Mouse (Mus musculus): Measurements from ENCODE around the gene Rps15. TPM values are rescaled to one million over a fixed set of nuclear protein-coding genes. Genes with fewer than 3 reads are reported as not detected.

The Rps15 gene
- polyA plus RNA-seq, 1 experiment from 2014 or later: 671 TPM

- no peak overlapping the region for H3K27ac ChIP-seq (replicated peaks)
- no peak overlapping the region for H3K9ac ChIP-seq (replicated peaks)
- no peaks in the 10 kb centered on the region for H3K27me3 ChIP-seq
- peaks cover 14% of the 10 kb centered on the region for H3K4me1 ChIP-seq
- peaks cover 60% of the 10 kb centered on the region for H3K36me3 ChIP-seq
- no peak overlapping the region for H3K4me2 ChIP-seq (replicated peaks)
- H3K9me3 ChIP-seq: no peaks in the 10 kb centered on the region
- 93% methylated on average over 6 of the region's 6 CpGs for WGBS
- H3K4me3 ChIP-seq: no peak overlapping the region
- no peak for ATAC-seq (ENCODE audit: low FRiP score, low read depth)
These were observed 38.7 kb upstream of the Rps15 start for GRCm38 (mm10) chr10:80253551-80253950.

DNA sequence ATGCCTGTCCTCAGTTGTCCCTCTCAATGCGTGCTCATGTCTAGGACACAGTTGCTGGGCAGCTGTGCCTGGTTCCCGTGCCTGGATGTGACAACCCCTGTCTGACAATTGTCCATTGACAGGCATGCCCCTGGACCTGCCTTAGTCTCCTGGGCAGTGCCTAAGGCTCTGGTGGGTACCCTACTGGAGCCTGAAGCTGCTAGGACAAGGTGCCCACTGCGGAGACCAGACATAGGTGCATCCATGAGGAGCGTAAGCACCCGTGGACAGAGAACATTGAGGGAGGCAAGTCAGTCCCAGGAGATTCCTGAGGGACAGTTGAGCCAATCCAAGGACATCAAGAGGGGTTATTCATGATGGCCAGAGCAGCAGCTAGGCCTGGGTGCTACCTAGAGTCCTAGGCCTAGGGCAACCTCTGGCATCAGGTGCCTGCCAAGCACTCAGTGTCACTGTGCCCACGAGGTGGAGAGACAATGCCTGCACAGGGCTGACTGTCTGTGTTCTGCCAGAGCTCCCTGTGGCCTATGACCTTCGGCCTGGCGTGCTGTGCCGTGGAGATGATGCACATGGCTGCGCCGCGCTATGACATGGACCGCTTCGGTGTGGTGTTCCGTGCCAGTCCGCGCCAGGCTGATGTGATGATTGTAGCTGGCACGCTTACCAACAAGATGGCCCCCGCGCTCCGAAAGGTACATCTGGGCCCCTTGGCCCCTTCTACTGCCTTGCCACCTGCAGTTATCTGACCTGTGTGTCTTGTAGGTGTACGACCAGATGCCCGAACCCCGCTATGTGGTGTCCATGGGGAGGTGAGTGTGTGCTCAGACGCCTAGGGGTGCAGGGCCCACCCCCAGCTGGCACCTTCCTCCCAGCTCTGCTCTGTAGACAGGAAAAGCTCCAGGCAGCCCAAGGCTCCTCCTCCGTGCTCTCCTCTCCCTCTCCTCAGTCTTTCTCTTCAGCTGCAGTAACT, 37.6 kb upstream of the Rps15 start:
- Histone ChIP-seq H3K27me3 (no peaks in the 10 kb centered on the region; the same call in 1 of the 2 replicates), H3K9me3 (no peaks in the 10 kb centered on the region), H3K4me1 (peaks cover 21% of the 10 kb centered on the region), H3K4me3 (no peak overlapping the region), H3K27ac (replicated peaks) (no peak overlapping the region), H3K9ac (replicated peaks) (no peak overlapping the region), H3K36me3 (peaks cover 68% of the 10 kb centered on the region), H3K4me2 (replicated peaks) (no peak overlapping the region)
- 93% methylated on average over 26 of the region's 26 CpGs for WGBS
- no peak for ATAC-seq (ENCODE audit: low FRiP score, low read depth)

GRCm38 (mm10) chr10:80255881-80256535, 36.2 kb upstream of the Rps15 start:
- H3K9me3 ChIP-seq: no peaks in the 10 kb centered on the region
- no peak overlapping the region for H3K4me2 ChIP-seq (replicated peaks)
- 0 out of 2 replicates have a peak overlapping the region, but pooled peaks have one; percentile 1 for H3K4me3 ChIP-seq
- H3K27me3 ChIP-seq: no peaks in the 10 kb centered on the region; the same call in 1 of the 2 replicates
- peaks cover 68% of the 10 kb centered on the region for H3K36me3 ChIP-seq
- 77% methylated on average over 5 of the region's 5 CpGs for WGBS
- no peak overlapping the region for H3K27ac ChIP-seq (replicated peaks)
- H3K9ac ChIP-seq (replicated peaks): 0 out of 2 replicates have a peak overlapping the region, but pooled peaks have one; percentile 31
- H3K4me1 ChIP-seq: peaks cover 26% of the 10 kb centered on the region
- ATAC-seq (ENCODE audit: low FRiP score, low read depth): no peak

DNA sequence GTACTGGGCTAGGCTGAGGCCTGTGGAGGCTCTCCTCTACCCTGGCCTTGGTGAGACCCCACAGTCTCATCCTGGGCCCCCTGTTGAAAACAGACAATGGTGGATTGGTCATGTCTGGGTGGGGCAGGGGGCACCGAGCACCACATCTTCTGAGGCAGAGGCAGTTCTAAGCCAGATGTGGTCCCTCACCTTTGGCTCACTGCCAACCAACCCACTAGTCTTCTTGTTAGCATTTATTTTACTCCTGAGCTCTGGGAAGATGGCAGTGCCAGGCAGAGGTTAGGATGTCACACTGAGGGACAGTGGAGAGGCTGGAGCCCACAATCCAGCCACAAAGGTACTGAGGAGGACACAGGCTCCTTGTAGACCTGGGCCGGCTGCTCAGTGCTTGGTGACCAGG, 34.3 kb upstream of the Rps15 start:
- no peak for ATAC-seq (ENCODE audit: low FRiP score, low read depth)
- Histone ChIP-seq H3K4me1 (peaks cover 39% of the 10 kb centered on the region), H3K27ac (replicated peaks) (no peak overlapping the region), H3K9ac (replicated peaks) (no peak overlapping the region), H3K9me3 (no peaks in the 10 kb centered on the region), H3K36me3 (peaks cover 61% of the 10 kb centered on the region), H3K27me3 (no peaks in the 10 kb centered on the region; the same call in 1 of the 2 replicates), H3K4me3 (no peak overlapping the region), H3K4me2 (replicated peaks) (no peak overlapping the region)
- 93% methylated on average over 2 of the region's 2 CpGs for WGBS

GRCm38 (mm10) chr10:80258752-80259462, 33.3 kb upstream of the Rps15 start:
- Histone ChIP-seq H3K27ac (replicated peaks) (no peak overlapping the region), H3K4me3 (peak overlapping the region; percentile 44; the same call in 1 of the 2 replicates), H3K36me3 (peaks cover 52% of the 10 kb centered on the region), H3K27me3 (no peaks in the 10 kb centered on the region; the same call in 1 of the 2 replicates), H3K4me2 (replicated peaks) (peak overlapping the region; percentile 84; the same call in 1 of the 2 replicates), H3K9ac (replicated peaks) (peak overlapping the region; percentile 8; the same call in 1 of the 2 replicates), H3K9me3 (no peaks in the 10 kb centered on the region), H3K4me1 (peaks cover 39% of the 10 kb centered on the region)
- ATAC-seq (ENCODE audit: low FRiP score, low read depth): no peak
- 92% methylated on average over 14 of the region's 14 CpGs for WGBS

DNA sequence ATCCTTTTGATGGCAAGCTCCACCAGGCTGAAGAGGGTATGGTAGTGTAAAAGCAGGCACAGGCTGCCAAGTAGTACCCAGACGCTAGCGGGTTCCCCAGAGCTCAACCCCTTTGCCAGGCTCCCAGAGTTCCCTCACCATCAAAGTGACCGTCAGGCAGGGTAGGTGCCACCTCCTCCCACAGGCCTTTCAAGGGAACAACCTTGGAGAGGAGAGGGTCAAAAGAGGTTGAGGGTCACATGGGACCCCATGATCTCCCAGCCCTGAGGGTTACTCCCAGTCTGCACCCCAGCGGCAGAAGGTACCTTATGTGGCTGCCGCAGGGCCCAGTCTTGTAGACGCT, 32.8 kb upstream of the Rps15 start:
- Histone ChIP-seq H3K27ac (replicated peaks) (peak overlapping the region; percentile 91), H3K4me1 (peaks cover 39% of the 10 kb centered on the region), H3K36me3 (peaks cover 46% of the 10 kb centered on the region), H3K27me3 (no peaks in the 10 kb centered on the region; the same call in 1 of the 2 replicates), H3K9me3 (no peaks in the 10 kb centered on the region), H3K4me3 (peak overlapping the region; percentile 44), H3K9ac (replicated peaks) (peak overlapping the region; percentile 66; the same call in 1 of the 2 replicates), H3K4me2 (replicated peaks) (peak overlapping the region; percentile 84)
- ATAC-seq (ENCODE audit: low FRiP score, low read depth): no peak
- WGBS: 83% methylated on average over 6 of the region's 6 CpGs

GRCm38 (mm10) chr10:80259861-80260641, 32.2 kb upstream of the Rps15 start:
- Histone ChIP-seq H3K4me1 (peaks cover 39% of the 10 kb centered on the region), H3K36me3 (peaks cover 40% of the 10 kb centered on the region), H3K9ac (replicated peaks) (peak overlapping the region; percentile 66), H3K4me2 (replicated peaks) (peak overlapping the region; percentile 84), H3K27ac (replicated peaks) (peak overlapping the region; percentile 91), H3K9me3 (no peaks in the 10 kb centered on the region), H3K27me3 (no peaks in the 10 kb centered on the region; the same call in 1 of the 2 replicates), H3K4me3 (peak overlapping the region; percentile 44)
- 2% methylated on average over 19 of the region's 19 CpGs for WGBS
- ATAC-seq (ENCODE audit: low FRiP score, low read depth): no peak

- peaks cover 42% of the 10 kb centered on the region for H3K4me1 ChIP-seq
- no peaks in the 10 kb centered on the region for H3K9me3 ChIP-seq
- H3K4me3 ChIP-seq: peak within 1 kb of the TSS; percentile 44
- under 1% methylated on average over 46 of the region's 49 CpGs for WGBS
- H3K36me3 ChIP-seq: peaks cover 32% of the 10 kb centered on the region
- peak within 1 kb of the TSS; percentile 66 for H3K9ac ChIP-seq (replicated peaks)
- ATAC-seq (ENCODE audit: low FRiP score, low read depth): peak; percentile 85
- H3K4me2 ChIP-seq (replicated peaks): peak within 1 kb of the TSS; percentile 84
- H3K27ac ChIP-seq (replicated peaks): peak within 1 kb of the TSS; percentile 91
- no peaks in the 10 kb centered on the region; the same call in 1 of the 2 replicates for H3K27me3 ChIP-seq
These were observed 31.3 kb upstream of the Rps15 start, which contains the start of the genes Gamt and Dazap1 for GRCm38 (mm10) chr10:80260642-80261584. TSS of gene Gamt (minus strand) at chr10:80261012. TSS of gene Dazap1 (plus strand) at chr10:80261486.

- WGBS: 0% methylated on average over 14 of the region's 14 CpGs
- Histone ChIP-seq H3K36me3 (peaks cover 25% of the 10 kb centered on the region), H3K4me3 (peak overlapping the region; percentile 44), H3K27me3 (no peaks in the 10 kb centered on the region; the same call in 1 of the 2 replicates), H3K4me1 (peaks cover 45% of the 10 kb centered on the region), H3K27ac (replicated peaks) (peak overlapping the region; percentile 91), H3K4me2 (replicated peaks) (peak overlapping the region; percentile 84), H3K9ac (replicated peaks) (peak overlapping the region; percentile 66), H3K9me3 (no peaks in the 10 kb centered on the region)
- peak; percentile 36 for ATAC-seq (ENCODE audit: low FRiP score, low read depth)
These were observed 30.7 kb upstream of the Rps15 start for GRCm38 (mm10) chr10:80261585-80261968.

DNA sequence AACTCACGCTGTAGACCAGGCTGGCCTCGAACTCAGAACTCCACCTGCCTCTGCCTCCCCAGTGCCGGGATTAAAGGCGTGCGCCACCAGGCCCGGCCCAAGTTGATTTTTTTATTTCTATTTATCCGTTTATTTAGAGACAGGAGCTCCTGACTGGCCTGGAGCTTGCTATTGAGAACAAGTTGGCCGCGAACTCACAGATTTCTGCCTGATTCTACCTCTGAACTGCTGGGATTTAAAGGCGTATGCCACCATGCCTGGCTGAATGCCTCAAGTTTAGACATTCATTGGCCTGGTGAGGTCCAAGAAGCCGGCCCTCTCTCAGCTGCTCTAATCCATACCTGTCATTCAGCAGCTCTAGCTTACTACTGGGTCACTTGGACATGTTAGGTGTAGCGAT, 30.1 kb upstream of the Rps15 start:
- H3K27ac ChIP-seq (replicated peaks): no peak overlapping the region
- no peak for ATAC-seq (ENCODE audit: low FRiP score, low read depth)

More for the DNA sequence above, 30.1 kb upstream of the Rps15 start:
- Histone ChIP-seq H3K9me3 (no peaks in the 10 kb centered on the region), H3K27me3 (no peaks in the 10 kb centered on the region; the same call in 1 of the 2 replicates), H3K4me3 (no peak overlapping the region), H3K36me3 (peaks cover 22% of the 10 kb centered on the region), H3K4me2 (replicated peaks) (no peak overlapping the region), H3K4me1 (peaks cover 51% of the 10 kb centered on the region), H3K9ac (replicated peaks) (no peak overlapping the region)
- 72% methylated on average over 12 of the region's 12 CpGs for WGBS

Data from midbrain, embryonic 12.5 days (tissue).